Mouse (Mus musculus) small intestine, adult 2 months (tissue): ENCODE measurements around the gene Spi1.

Source experiments
- CTCF ChIP-seq: fragments of 200-500 bp; IDR thresholded peaks from 2 replicates; pipeline ENCODE4 v1.5.1; 2012; ENCODE audit warnings: low read depth, mild to moderate bottlenecking, control low read depth, inconsistent platforms, low read length, moderate library complexity, mixed read lengths; ENCODE audit not compliant: insufficient replicate concordance, insufficient read length; ENCODE audit errors: extremely low read depth
- POLR2A ChIP-seq: fragments of 200-500 bp; IDR thresholded peaks from 2 replicates; pipeline ENCODE4 v1.6.1; 2012; ENCODE audit warnings: low read depth, mild to moderate bottlenecking, control low read depth, inconsistent platforms, low read length, moderate library complexity

- TF ChIP-seq CTCF, result no peak
- no peak for TF ChIP-seq POLR2A
Observed at GRCm38 (mm10) chr2:91148101-91148500, 65.9 kb downstream of the Spi1 start.
